Mouse (Mus musculus): ENCODE data around the gene Cfap61.

Gene Cfap61

DNA sequence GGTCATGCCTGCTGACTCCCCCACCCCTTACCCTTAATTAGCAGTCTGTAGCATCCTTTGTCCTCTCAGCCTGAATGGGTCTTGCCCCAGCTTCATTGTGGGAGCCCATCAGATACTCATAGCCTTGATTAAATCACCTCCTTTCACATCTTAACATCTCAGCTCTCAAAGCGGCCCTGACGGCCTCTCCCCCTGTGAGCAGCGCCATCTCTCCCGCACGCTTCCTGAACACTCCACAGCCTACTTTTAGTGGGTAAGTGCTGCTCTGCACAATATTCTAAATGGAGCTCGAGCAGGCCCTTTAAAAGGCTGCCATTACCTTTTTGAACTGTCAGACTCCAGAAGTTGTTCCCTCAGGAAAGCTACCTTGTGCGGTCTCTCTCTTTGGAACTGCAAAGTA is 234.9 kb downstream of the Cfap61 start:
- POLR2A ChIA-PET: no interaction called here
- CTCF ChIA-PET: interaction anchor here in 1 of 4 experiments (0.8 kb wide), 1 partner anchor 18 kb away, joined by 3 read pairs; no protein-coding TSS in a partner anchor

GRCm38 (mm10) chr2:146172106-146172505 is 237.5 kb downstream of the Cfap61 start:
- CTCF ChIA-PET: no interaction called here
- POLR2A ChIA-PET: no interaction called here

DNA sequence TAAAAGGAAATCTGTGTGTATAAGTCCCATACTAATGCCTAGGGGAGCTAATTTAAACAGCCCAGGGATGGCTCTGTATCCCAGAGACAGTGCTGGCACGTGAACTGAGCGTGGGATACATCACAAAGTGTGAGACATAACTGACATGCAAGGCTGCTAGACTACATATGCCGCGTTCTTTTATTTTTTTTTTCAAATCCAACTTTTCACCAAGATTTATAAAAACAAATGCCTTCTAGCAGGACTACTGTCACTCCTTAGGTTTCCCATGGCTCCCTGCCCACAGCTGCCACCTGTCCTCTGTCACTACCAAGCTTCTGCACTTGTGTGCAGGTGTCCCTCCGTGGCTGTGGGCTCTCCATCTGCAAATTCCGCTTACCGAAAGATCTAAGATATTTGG is 239.6 kb downstream of the Cfap61 start:
- ChIA-PET POLR2A (interaction anchor here in 1 of 4 experiments (1.1 kb wide), 1 partner anchor 14 kb away, joined by 3 read pairs; no protein-coding TSS in a partner anchor), CTCF (no interaction called here)

GRCm38 (mm10) chr2:146178718-146179117 is 244.1 kb downstream of the Cfap61 start:
- ChIA-PET CTCF (interaction anchor here in 1 of 4 experiments (0.6 to 0.7 kb wide), 2 partner anchors 221 to 1639 kb away, joined by 4 to 5 read pairs; no protein-coding TSS in a partner anchor), POLR2A (no interaction called here)

- ChIA-PET CTCF (no interaction called here), POLR2A (no interaction called here)
Observed at GRCm38 (mm10) chr2:146183830-146184793, 249.5 kb downstream of the Cfap61 start.

- POLR2A ChIA-PET: no interaction called here
- CTCF ChIA-PET: no interaction called here
Observed at GRCm38 (mm10) chr2:146196126-146196525, 261.5 kb downstream of the Cfap61 start.

DNA sequence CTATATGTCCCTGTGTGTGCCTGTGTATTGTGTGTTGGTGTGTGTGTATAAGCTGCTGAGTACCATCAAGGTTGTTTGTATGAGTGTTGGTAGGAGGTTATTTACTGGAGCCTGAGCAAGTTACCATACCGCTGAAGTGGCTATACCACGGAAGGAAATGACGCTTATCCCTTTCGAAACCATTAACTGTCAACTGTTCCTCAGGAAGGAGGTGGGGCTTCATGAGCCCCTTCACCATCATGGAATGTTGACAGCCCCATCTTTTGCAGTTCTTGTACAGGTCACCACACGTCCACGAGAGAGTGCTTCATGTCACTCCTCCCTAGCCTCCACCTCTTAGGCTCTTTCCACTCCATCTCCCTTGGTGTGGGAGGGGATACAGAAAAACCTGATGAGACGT is 263.4 kb downstream of the Cfap61 start:
- ChIA-PET CTCF (no interaction called here), POLR2A (no interaction called here)

DNA sequence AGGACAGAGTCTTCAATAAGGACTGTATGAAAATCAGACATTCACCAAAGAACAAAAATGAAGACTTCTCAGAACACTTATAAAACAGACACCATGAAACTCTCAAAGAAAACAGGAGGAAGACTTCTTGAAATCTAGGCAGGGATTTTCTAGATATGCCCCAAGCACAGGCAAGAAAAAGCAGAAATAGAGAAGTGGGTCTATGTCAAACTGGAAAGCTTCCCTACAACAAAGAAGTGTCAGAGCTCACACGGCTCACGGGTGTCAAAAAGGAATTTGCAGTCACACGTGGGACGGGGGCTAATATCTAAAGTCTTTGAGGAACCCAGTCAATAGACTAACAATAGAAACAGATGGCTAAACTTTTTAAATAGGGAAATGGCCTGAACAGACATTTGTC is 276.4 kb downstream of the Cfap61 start:
- CTCF ChIA-PET: no interaction called here
- POLR2A ChIA-PET: no interaction called here

DNA sequence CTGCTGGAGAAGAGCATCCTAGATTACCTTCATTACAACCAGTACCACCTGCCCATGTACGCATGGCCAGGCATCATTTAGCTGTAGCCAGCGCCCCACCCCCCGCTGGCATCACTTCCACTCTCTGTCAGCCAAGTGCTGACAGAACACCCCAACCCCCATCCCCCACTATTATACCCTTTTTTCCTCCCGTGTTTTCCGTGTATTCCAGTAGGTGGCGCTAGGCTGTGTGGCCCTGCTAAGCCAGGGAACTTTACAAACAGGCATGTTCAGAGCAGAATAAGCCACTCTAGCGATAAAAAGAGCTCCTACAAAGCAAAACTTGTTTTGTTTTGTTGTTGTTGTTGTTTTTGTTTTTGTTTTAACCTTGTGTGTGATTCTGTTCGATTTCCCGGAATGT is 280.1 kb downstream of the Cfap61 start:
- POLR2A ChIA-PET: interaction anchor here in 1 of 4 experiments (1.5 kb wide), 1 partner anchor 9 kb away, joined by 5 read pairs; no protein-coding TSS in a partner anchor
- CTCF ChIA-PET: interaction anchor here (0.6 to 1.7 kb wide), 9 partner anchors 37 to 430 kb away, joined by 3 to 5 read pairs (median 4); no protein-coding TSS in a partner anchor

- POLR2A ChIA-PET: interaction anchor here in 3 of 4 experiments (0.6 to 1.1 kb wide), 6 partner anchors 23 to 797 kb away, joined by 3 to 6 read pairs (median 3); partner anchors contain the start of gene Xrn2 (in 1 of the 3)
- CTCF ChIA-PET: interaction anchor here in 3 of 4 experiments (0.5 to 1.5 kb wide), 7 partner anchors 10 to 963 kb away, joined by 3 to 12 read pairs (median 5); no protein-coding TSS in a partner anchor
Observed at GRCm38 (mm10) chr2:146216111-146217064, 281.8 kb downstream of the Cfap61 start.

DNA sequence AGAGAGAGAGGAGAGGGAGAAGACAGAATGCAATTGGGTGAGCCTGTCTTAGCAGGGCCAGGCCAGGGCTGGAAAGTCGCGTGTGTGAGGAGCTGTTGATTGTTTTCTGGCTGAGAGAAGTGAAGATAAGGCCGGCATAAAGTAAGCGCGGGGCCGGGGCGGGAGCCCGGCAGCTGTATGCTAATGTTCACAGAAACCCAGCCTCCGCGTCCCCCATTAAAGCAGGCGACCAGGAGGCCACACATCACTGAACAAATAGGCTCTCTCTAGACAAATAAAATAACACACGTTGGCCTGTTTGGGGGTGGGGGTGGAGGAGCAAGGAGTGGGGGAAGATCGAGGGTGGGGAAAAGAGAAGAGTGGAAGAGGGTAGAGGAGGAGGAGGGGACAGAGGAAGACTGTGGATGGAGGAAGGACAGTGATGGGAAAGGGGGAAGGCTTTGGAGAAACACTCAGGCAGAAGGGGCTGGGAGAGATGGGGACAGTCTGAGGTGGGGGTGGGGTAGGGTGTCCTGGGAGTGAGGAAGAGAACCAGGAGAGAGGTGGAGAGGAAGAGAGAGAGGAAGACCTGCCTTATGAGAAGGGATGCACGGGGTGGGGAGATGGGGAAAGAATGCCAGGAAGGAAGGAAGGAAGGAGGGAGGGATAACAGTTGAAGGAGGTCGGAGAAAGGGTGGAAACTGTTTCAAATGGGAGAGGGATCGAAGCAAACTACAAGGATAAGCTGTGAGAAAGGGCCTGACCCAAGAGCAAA is 282.8 kb downstream of the Cfap61 start:
- CTCF ChIA-PET: interaction anchor here in 2 of 4 experiments (0.5 to 1.5 kb wide), 4 partner anchors 9 to 395 kb away, joined by 3 to 6 read pairs (median 4); no protein-coding TSS in a partner anchor
- POLR2A ChIA-PET: interaction anchor here in 1 of 4 experiments (0.6 to 1.1 kb wide), 4 partner anchors 57 to 275 kb away, joined by 3 to 4 read pairs (median 3); no protein-coding TSS in a partner anchor

- ChIA-PET POLR2A (interaction anchor here in 3 of 4 experiments (0.6 to 1.3 kb wide), 4 partner anchors 17 to 359 kb away, joined by 3 to 4 read pairs (median 4); no protein-coding TSS in a partner anchor), CTCF (no interaction called here)
Observed at GRCm38 (mm10) chr2:146218161-146218691, 283.6 kb downstream of the Cfap61 start.

- CTCF ChIA-PET: interaction anchor here in 3 of 4 experiments (0.6 to 0.7 kb wide), 4 partner anchors 31 to 394 kb away, joined by 3 to 14 read pairs (median 4); no protein-coding TSS in a partner anchor
- POLR2A ChIA-PET: interaction anchor here in 3 of 4 experiments (0.6 to 1.3 kb wide), 6 partner anchors 16 to 359 kb away, joined by 3 to 4 read pairs (median 3); no protein-coding TSS in a partner anchor
Observed at GRCm38 (mm10) chr2:146218881-146219535, 284.4 kb downstream of the Cfap61 start.

GRCm38 (mm10) chr2:146219791-146220190 is 285.2 kb downstream of the Cfap61 start:
- CTCF ChIA-PET: no interaction called here
- POLR2A ChIA-PET: interaction anchor here in 2 of 4 experiments (0.6 to 1.2 kb wide), 3 partner anchors 17 to 157 kb away, joined by 3 read pairs; no protein-coding TSS in a partner anchor

DNA sequence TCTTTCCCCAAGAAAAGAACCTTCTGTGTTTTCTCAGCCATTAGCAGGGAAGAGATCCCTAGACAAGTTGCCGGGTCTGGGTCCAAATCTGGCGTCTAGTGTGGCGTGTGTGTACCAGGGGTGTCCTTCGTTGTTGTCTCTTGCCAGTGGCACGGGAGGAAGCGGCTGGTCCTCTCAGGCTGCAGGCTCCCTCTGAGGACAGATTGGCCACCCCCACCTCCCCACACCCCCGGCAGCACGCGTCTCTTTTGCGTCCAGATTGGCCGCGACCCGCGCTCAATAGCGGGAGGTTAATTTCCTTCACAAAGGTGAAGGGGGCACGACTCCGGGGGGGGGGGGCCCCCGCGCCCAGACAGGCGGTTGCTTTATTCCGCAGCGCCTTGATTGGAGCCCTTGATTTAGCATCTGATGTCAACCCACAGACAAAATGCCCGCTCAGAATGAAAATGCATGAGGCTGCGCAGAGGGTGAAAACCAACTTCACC is 286.0 kb downstream of the Cfap61 start:
- ChIA-PET POLR2A (interaction anchor here in 1 of 4 experiments (0.6 to 1.9 kb wide), 2 partner anchors 77 to 158 kb away, joined by 3 to 5 read pairs; no protein-coding TSS in a partner anchor), CTCF (interaction anchor here in 1 of 4 experiments (1.3 kb wide), 1 partner anchor 194 kb away, joined by 4 read pairs; no protein-coding TSS in a partner anchor)

DNA sequence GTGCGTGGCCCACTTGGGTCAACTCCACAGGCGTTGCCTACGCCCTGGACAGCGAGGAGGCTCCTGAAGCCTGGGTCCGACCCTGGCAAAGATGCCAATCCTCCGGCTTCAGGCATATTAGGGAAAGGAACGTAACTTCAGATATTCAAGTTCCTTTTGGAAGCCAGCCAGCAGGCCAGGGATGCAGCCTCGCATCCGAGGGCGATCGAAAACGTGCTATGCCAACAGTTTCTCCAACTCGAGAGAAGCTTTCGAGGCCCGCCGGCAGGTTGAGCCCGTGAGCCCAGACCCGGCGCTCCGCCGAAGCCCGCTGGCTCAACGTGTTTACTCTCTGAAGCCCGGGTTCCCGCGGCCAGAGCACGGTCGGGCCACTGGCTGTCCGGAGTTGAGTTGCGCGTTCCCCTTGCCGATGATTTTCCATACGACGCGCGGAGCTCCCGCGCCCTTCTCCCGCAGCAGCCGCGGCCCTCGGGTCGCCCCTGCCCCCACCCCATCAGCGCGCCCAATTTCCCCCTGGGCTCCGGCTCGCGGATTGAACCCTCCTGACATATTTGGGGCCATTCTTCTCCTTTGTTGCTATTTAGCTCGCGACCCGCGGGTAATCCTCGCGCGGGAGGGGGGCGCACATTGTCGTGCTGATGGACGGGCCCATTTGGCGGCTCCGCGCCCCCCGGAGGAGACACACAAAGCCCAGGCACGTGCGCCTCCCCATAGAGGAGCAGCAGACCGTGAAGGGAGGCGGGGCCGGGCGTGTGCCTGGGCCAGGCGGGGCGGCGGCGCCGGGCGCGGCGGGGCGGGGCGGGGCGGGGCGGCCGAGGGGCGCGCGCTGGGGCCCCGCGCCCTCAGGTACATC is 286.7 kb downstream of the Cfap61 start, which contains the start of gene Insm1:
Gene Insm1 (plus strand): TSS at position 846 of the 853 bp plus-strand sequence.
- POLR2A ChIA-PET: interaction anchor here in 1 of 4 experiments (0.6 to 1.9 kb wide), 2 partner anchors 76 to 159 kb away, joined by 3 to 5 read pairs; no protein-coding TSS in a partner anchor
- CTCF ChIA-PET: interaction anchor here in 2 of 4 experiments (1.3 to 1.7 kb wide), 2 partner anchors 193 kb away, joined by 4 to 5 read pairs; no protein-coding TSS in a partner anchor
